Mouse (Mus musculus) forebrain, embryonic 12.5 days (tissue): ENCODE measurements around the gene Angel2. TPM values are rescaled to one million over a fixed set of nuclear protein-coding genes. Genes with fewer than 3 reads are reported as not detected.
A peak's percentile ranks its signal among the peaks of the same experiment; 100 is the strongest.

Experiments used
- ATAC-seq: fragments of 200-750 bp; cut with Nextera tagmentation; 2 replicates; pipeline ENCODE4 v1.8.0; 2017; ENCODE audit warnings: moderate TSS enrichment; ENCODE audit not compliant: low FRiP score
- H3K27ac ChIP-seq: fragments of 300-500 bp; sonication (generic); 2 replicates; pipeline ENCODE4 v1.5.1; 2016; ENCODE audit warnings: mild to moderate bottlenecking
- H3K27me3 ChIP-seq: fragments of 300-500 bp; sonication (generic); 2 replicates; pipeline ENCODE4 v1.6.1; 2016; ENCODE audit warnings: mild to moderate bottlenecking
- H3K36me3 ChIP-seq: fragments of 300-500 bp; sonication (generic); replicated peaks from 2 replicates; pipeline ENCODE4 v1.6.1; 2016; ENCODE audit warnings: mild to moderate bottlenecking
- H3K4me1 ChIP-seq: fragments of 300-500 bp; sonication (generic); 2 replicates; pipeline ENCODE4 v1.6.1; 2016
- H3K4me2 ChIP-seq: fragments of 300-500 bp; sonication (generic); 2 replicates; pipeline ENCODE4 v1.6.1; 2016; ENCODE audit warnings: mild to moderate bottlenecking, moderate library complexity
- H3K4me3 ChIP-seq: fragments of 300-500 bp; sonication (generic); replicated peaks from 2 replicates; pipeline ENCODE4 v1.5.1; 2016; ENCODE audit warnings: mild to moderate bottlenecking
- H3K9ac ChIP-seq: fragments of 300-500 bp; sonication (generic); 2 replicates; pipeline ENCODE4 v1.6.1; 2016; ENCODE audit warnings: mild to moderate bottlenecking
- H3K9me3 ChIP-seq: fragments of 300-500 bp; sonication (generic); 2 replicates; pipeline ENCODE4 v1.6.1; 2016
- WGBS: fragments of 180-500 bp; shearing (Covaris S2); methylation state at CpG from one replicate; pipeline ENCODE4 v1.1.7; 2016; 5-methylcytosine and 5-hydroxymethylcytosine counted together
- polyA plus RNA-seq: library from polyadenylated mRNA; unstranded; fragments of >200 nt; fragmentation: Nextera tagmentation; extraction: Ambion mirVana; gene quantifications from 2 replicates; pipeline ENCODE4 v1.2.1, GENCODE M21; 2016

The Angel2 gene
- polyA plus RNA-seq, 1 experiment from 2014 or later, result 65.3 TPM

GRCm38 (mm10) chr1:190910836-190911235 is 14.1 kb upstream of the Angel2 start:
- no peak overlapping the region; the same call in 1 of the 2 replicates for H3K27ac ChIP-seq
- no peaks in the 10 kb centered on the region for H3K9me3 ChIP-seq
- ATAC-seq, result no peak
- 84% methylated on average over 6 of the region's 6 CpGs for WGBS
- peaks cover 16% of the 10 kb centered on the region for H3K4me1 ChIP-seq
- no peaks in the 10 kb centered on the region for H3K36me3 ChIP-seq
- H3K9ac ChIP-seq, result peak overlapping the region; percentile 87
- peak overlapping the region; percentile 90 for H3K4me2 ChIP-seq
- H3K4me3 ChIP-seq, result peak overlapping the region; percentile 81
- no peaks in the 10 kb centered on the region for H3K27me3 ChIP-seq

- Histone ChIP-seq H3K27me3 (no peaks in the 10 kb centered on the region), H3K9me3 (no peaks in the 10 kb centered on the region), H3K9ac (peak within 1 kb of the TSS; percentile 87), H3K4me1 (peaks cover 16% of the 10 kb centered on the region), H3K27ac (peak within 1 kb of the TSS; percentile 56; the same call in 1 of the 2 replicates), H3K4me3 (peak within 1 kb of the TSS; percentile 81), H3K4me2 (peak within 1 kb of the TSS; percentile 90), H3K36me3 (no peaks in the 10 kb centered on the region)
- ATAC-seq, result peak; percentile 94
- WGBS, result under 1% methylated on average over 47 of the region's 47 CpGs
Measured at GRCm38 (mm10) chr1:190911415-190912123, 13.3 kb upstream of the Angel2 start, which contains the start of gene Rps6kc1. Rps6kc1 (minus strand) TSS chr1:190911770.

- no peaks in the 10 kb centered on the region for H3K36me3 ChIP-seq
- H3K27ac ChIP-seq, result no peak overlapping the region
- ATAC-seq, result no peak
- H3K4me3 ChIP-seq, result no peak overlapping the region
- H3K4me1 ChIP-seq, result peaks cover 16% of the 10 kb centered on the region
- H3K9me3 ChIP-seq, result no peaks in the 10 kb centered on the region
- peak overlapping the region; percentile 90; the same call in 1 of the 2 replicates for H3K4me2 ChIP-seq
- H3K9ac ChIP-seq, result no peak overlapping the region
- 39% methylated on average over 1 of the region's 1 CpGs for WGBS
- no peaks in the 10 kb centered on the region for H3K27me3 ChIP-seq
Measured at GRCm38 (mm10) chr1:190912623-190913022, 12.3 kb upstream of the Angel2 start.

GRCm38 (mm10) chr1:190918938-190919337 is 6.0 kb upstream of the Angel2 start:
- H3K27me3 ChIP-seq, result peaks cover 4% of the 10 kb centered on the region; the same call in 1 of the 2 replicates

GRCm38 (mm10) chr1:190919725-190920469 is 5.0 kb upstream of the Angel2 start:
- no peak overlapping the region for H3K9ac ChIP-seq
- H3K36me3 ChIP-seq, result no peaks in the 10 kb centered on the region
- no peak overlapping the region for H3K27ac ChIP-seq
- H3K27me3 ChIP-seq, result peaks cover 4% of the 10 kb centered on the region; the same call in 1 of the 2 replicates
- no peaks in the 10 kb centered on the region for H3K4me1 ChIP-seq
- WGBS, result 75% methylated on average over 8 of the region's 8 CpGs
- no peaks in the 10 kb centered on the region for H3K9me3 ChIP-seq
- ATAC-seq, result no peak
- H3K4me2 ChIP-seq, result no peak overlapping the region
- H3K4me3 ChIP-seq, result no peak overlapping the region

More at GRCm38 (mm10) chr1:190918938-190919337, 6.0 kb upstream of the Angel2 start:
- Histone ChIP-seq H3K4me3 (no peak overlapping the region), H3K4me1 (no peaks in the 10 kb centered on the region), H3K36me3 (no peaks in the 10 kb centered on the region), H3K4me2 (no peak overlapping the region), H3K27ac (no peak overlapping the region), H3K9ac (no peak overlapping the region), H3K9me3 (no peaks in the 10 kb centered on the region)
- 71% methylated on average over 7 of the region's 7 CpGs for WGBS
- no peak for ATAC-seq

DNA sequence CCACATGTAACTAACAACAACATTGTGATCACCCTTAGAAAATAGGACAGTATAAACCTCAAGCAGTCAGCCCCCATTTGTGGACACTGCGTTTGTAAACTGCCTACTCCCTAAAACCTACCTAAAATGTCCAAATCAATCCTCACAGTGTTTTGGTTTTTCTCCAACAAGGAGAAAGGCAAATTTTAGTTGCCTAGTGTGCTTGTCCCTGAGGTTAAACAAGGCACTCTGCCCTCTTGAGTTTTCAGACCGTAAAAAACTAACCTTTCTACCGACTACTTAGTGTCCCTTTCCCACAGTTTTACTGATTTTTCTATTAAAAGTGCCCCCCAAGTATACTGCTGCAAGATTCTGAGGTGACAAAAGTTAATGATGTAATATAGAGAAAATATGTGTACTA is 2.4 kb downstream of the Angel2 start:
- Histone ChIP-seq H3K4me2 (peak overlapping the region; percentile 78), H3K36me3 (no peaks in the 10 kb centered on the region), H3K4me1 (peaks cover 18% of the 10 kb centered on the region), H3K27ac (no peak overlapping the region), H3K27me3 (no peaks in the 10 kb centered on the region), H3K4me3 (no peak overlapping the region), H3K9ac (no peak overlapping the region), H3K9me3 (no peaks in the 10 kb centered on the region)
- no peak for ATAC-seq
- 95% methylated on average over 3 of the region's 3 CpGs for WGBS

- Histone ChIP-seq H3K4me1 (peaks cover 18% of the 10 kb centered on the region), H3K36me3 (0 out of 2 replicates have a peak, but pooled peaks cover 2% of the 10 kb centered on the region), H3K27me3 (no peaks in the 10 kb centered on the region), H3K4me3 (peak overlapping the region; percentile 75), H3K9me3 (no peaks in the 10 kb centered on the region), H3K4me2 (peak overlapping the region; percentile 78), H3K9ac (peak overlapping the region; percentile 87), H3K27ac (peak overlapping the region; percentile 99)
- 26% methylated on average over 16 of the region's 16 CpGs for WGBS
- ATAC-seq, result peak; percentile 44
Measured at GRCm38 (mm10) chr1:190927751-190928369, 2.9 kb downstream of the Angel2 start.

DNA sequence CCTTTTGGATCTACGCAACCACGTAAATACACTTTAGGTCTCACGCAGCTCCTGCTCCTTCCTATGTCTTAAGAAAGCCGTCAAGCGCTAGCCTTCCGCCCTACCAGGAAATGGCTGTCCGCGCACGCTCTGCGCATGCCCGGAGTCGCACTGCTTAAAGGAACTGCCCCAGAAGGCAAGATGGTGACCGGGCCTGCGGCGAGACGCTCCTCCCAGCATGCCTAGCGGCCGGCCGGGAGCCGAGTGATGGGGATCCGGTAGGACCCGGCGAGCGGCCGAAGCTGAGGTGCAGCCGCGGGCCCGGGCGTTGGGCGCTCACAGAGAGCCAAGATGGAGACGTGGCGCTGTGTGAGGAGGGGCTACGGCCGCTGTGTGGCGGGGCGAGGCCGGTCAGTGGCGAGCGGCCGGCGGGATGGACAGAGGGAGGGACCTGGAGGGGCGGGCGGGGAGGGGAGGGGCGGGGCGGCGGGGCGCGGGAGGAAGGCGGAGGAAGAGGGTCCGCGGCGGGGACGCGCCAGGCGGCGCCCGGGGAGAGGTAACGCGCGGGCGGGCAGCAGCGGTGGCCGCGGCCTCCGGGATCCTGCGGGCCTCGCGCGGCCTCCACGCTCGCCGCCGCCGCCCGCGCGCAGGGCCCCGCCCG is 3.6 kb downstream of the Angel2 start:
- peaks cover 18% of the 10 kb centered on the region for H3K4me1 ChIP-seq
- H3K9me3 ChIP-seq, result no peaks in the 10 kb centered on the region
- WGBS, result under 1% methylated on average over 40 of the region's 79 CpGs
- no peaks in the 10 kb centered on the region for H3K27me3 ChIP-seq
- H3K9ac ChIP-seq, result peak overlapping the region; percentile 87
- peak overlapping the region; percentile 78 for H3K4me2 ChIP-seq
- 0 out of 2 replicates have a peak, but pooled peaks cover 5% of the 10 kb centered on the region for H3K36me3 ChIP-seq
- peak overlapping the region; percentile 99 for H3K27ac ChIP-seq
- ATAC-seq, result peak; percentile 97
- peak overlapping the region; percentile 75 for H3K4me3 ChIP-seq

DNA sequence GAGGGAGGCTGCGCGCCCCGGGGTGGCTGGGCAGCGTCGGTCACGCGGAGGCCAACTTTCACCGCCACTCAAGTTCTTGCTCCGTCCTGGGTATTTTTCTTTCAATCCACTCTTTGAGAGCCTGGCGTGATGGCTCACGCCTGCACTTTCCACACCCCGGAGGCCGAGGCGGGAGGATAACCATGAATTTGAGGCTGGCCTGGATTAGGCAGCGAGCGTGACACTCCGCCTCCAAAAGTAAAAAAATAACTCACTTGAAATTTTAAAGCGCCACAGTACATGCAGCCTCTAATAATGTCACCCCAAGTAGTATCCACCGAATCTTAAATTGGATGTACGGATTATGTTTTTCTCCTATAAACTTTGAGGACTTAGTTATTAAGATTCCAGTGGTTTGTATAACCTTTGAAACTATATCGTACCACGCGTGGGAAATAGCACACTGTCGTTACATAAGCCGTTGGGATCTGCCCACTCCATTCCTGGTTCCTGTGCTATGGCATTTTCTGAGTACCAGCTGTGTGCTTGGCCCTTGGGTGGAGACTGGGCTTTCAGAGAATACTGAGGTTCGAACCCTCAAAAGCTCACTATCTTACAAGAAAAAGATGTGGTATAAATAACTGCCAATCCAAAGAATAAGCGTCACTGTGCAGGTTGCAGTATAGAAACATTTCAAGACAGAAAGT is 4.2 kb downstream of the Angel2 start:
- H3K9me3 ChIP-seq, result no peaks in the 10 kb centered on the region
- H3K4me1 ChIP-seq, result peaks cover 18% of the 10 kb centered on the region
- no peaks in the 10 kb centered on the region for H3K27me3 ChIP-seq
- peak overlapping the region; percentile 75 for H3K4me3 ChIP-seq
- peak overlapping the region; percentile 99 for H3K27ac ChIP-seq
- peaks cover 11% of the 10 kb centered on the region for H3K36me3 ChIP-seq
- H3K4me2 ChIP-seq, result peak overlapping the region; percentile 78
- no peak for ATAC-seq
- peak overlapping the region; percentile 87 for H3K9ac ChIP-seq
- 9% methylated on average over 27 of the region's 27 CpGs for WGBS

DNA sequence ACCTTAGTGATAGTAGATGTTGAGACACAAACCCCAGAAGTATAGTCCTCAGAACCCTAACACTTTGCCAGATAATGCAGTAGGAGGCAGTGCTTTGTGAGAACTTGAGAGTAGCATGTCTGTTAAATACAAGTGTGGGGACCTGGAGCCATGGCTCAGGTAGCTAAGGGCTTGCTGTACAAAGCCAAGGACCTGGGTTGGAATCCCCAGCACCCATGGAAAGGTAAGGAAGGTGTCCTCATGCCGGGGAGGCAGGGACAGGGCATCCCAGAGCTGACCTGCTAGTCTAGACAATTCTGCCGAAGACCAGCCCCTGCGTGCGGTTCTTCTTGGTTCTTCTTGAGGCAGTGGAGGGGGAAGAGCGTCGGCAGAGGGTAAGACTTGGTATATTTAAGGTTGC is 5.3 kb downstream of the Angel2 start:
- Histone ChIP-seq H3K9ac (no peak overlapping the region), H3K4me3 (no peak overlapping the region), H3K9me3 (no peaks in the 10 kb centered on the region), H3K4me2 (no peak overlapping the region), H3K27me3 (no peaks in the 10 kb centered on the region), H3K4me1 (peaks cover 18% of the 10 kb centered on the region), H3K27ac (no peak overlapping the region), H3K36me3 (peaks cover 20% of the 10 kb centered on the region)
- ATAC-seq, result no peak
- 94% methylated on average over 6 of the region's 6 CpGs for WGBS

- H3K36me3 ChIP-seq, result peaks cover 79% of the 10 kb centered on the region
Measured at GRCm38 (mm10) chr1:190939803-190940202, 14.9 kb downstream of the Angel2 start.

More at GRCm38 (mm10) chr1:190939803-190940202, 14.9 kb downstream of the Angel2 start:
- H3K9me3 ChIP-seq, result no peaks in the 10 kb centered on the region
- no peak overlapping the region for H3K27ac ChIP-seq
- H3K4me2 ChIP-seq, result no peak overlapping the region
- WGBS, result 87% methylated on average over 7 of the region's 7 CpGs
- ATAC-seq, result no peak
- H3K4me3 ChIP-seq, result no peak overlapping the region
- no peak overlapping the region for H3K9ac ChIP-seq
- H3K27me3 ChIP-seq, result no peaks in the 10 kb centered on the region
- no peaks in the 10 kb centered on the region for H3K4me1 ChIP-seq
